Mouse (Mus musculus): ENCODE data around the gene Jak2. TPM values are rescaled to one million over a fixed set of nuclear protein-coding genes. Genes with fewer than 3 reads are reported as not detected.
A peak's percentile ranks its signal among the peaks of the same experiment; 100 is the strongest.

Jak2 gene
- total and polyA plus RNA-seq, 3 experiments, result 26.4 to 78.6 (median 30.2) TPM

GRCm38 (mm10) chr19:29263492-29263891 lies 11.9 kb downstream of the Jak2 start:
- Histone ChIP-seq H3K9ac (ENCODE audit: control insufficient read depth, low read depth, low read length, poor library complexity, severe bottlenecking) (no peak overlapping the region), H3K79me2 (ENCODE audit: control insufficient read depth, insufficient read depth, low read length, poor library complexity) (0 out of 2 replicates have a peak, but pooled peaks cover 3% of the 10 kb centered on the region), H3K27ac (ENCODE audit: control insufficient read depth, low read depth, low read length) (no peak overlapping the region), H3K4me3 (ENCODE audit: control insufficient read depth in 1 of 2, insufficient read depth in 1 of 2, low read depth in 2 of 2, low read length in 2 of 2) (no peak overlapping the region), H3K27me3 (ENCODE audit: control insufficient read depth in 1 of 2, insufficient read depth in 2 of 2, low read length in 2 of 2) (no peaks in the 10 kb centered on the region), H3K4me1 (ENCODE audit: control insufficient read depth in 1 of 2, insufficient read depth in 2 of 2, low read length in 2 of 2) (peaks cover 0 to under 1% of the 10 kb centered on the region in 2 experiments; a peak in 1 of 4 replicates), H3K9me3 (replicated peaks; ENCODE audit: insufficient read depth, low read length) (no peaks in the 10 kb centered on the region), H3K36me3 (ENCODE audit: control insufficient read depth in 1 of 2, insufficient read depth in 2 of 2, low read length in 2 of 2) (peaks cover 12 to 19% of the 10 kb centered on the region in 2 experiments)
- TF ChIP-seq EP300 (IDR thresholded peaks at IDR 0.05; ENCODE audit: low read depth in 1 of 2, low read length in 2 of 2) (peak in 1 of 2 experiments; percentile 51; a peak in 1 of 4 replicates), ZMIZ1 (IDR thresholded peaks at IDR 0.05; ENCODE audit: low read depth, low read length) (no peak), RAD21 (IDR thresholded peaks at IDR 0.05; ENCODE audit: low read depth, low read length) (peak; percentile 7; the same call in 1 of the 2 replicates)
- peak; percentile 65 for DNase-seq (ENCODE audit: low read depth, low spot score)

GRCm38 (mm10) chr19:29265538-29265937 lies 13.9 kb downstream of the Jak2 start:
- no peak overlapping the region for H3K9ac ChIP-seq (ENCODE audit: control insufficient read depth, low read depth, low read length, poor library complexity, severe bottlenecking)
- TF ChIP-seq USF1 (IDR thresholded peaks at IDR 0.05; ENCODE audit: low read depth, low read length) (no peak), MAZ (IDR thresholded peaks at IDR 0.05; ENCODE audit: low read depth, low read length) (no peak), POLR2AphosphoS2 (IDR thresholded peaks at IDR 0.05; ENCODE audit: low read length) (no peak), ZKSCAN1 (IDR thresholded peaks at IDR 0.05; ENCODE audit: low read depth, low read length) (0 out of 2 replicates have a peak, but pooled peaks have one; percentile 49)
- no peaks in the 10 kb centered on the region for H3K27me3 ChIP-seq (ENCODE audit: control insufficient read depth in 1 of 2, insufficient read depth in 2 of 2, low read length in 2 of 2)
- no peak for DNase-seq (ENCODE audit: low read depth, low spot score)
- no peak overlapping the region for H3K27ac ChIP-seq (ENCODE audit: control insufficient read depth, low read depth, low read length)
- peaks cover 9 to 17% of the 10 kb centered on the region in 2 experiments for H3K4me1 ChIP-seq (ENCODE audit: control insufficient read depth in 1 of 2, insufficient read depth in 2 of 2, low read length in 2 of 2)
- H3K79me2 ChIP-seq (ENCODE audit: control insufficient read depth, insufficient read depth, low read length, poor library complexity), result no peaks in the 10 kb centered on the region
- peaks cover 17 to 26% of the 10 kb centered on the region in 2 experiments for H3K36me3 ChIP-seq (ENCODE audit: control insufficient read depth in 1 of 2, insufficient read depth in 2 of 2, low read length in 2 of 2)
- no peak overlapping the region for H3K4me3 ChIP-seq (ENCODE audit: control insufficient read depth in 1 of 2, insufficient read depth in 1 of 2, low read depth in 2 of 2, low read length in 2 of 2)
- no peaks in the 10 kb centered on the region for H3K9me3 ChIP-seq (replicated peaks; ENCODE audit: insufficient read depth, low read length)

- Histone ChIP-seq H3K4me1 (ENCODE audit: control insufficient read depth in 1 of 2, insufficient read depth in 2 of 2, low read length in 2 of 2) (peaks cover 14 to 30% of the 10 kb centered on the region in 2 experiments), H3K36me3 (ENCODE audit: control insufficient read depth in 1 of 2, insufficient read depth in 2 of 2, low read length in 2 of 2) (peaks cover 15 to 36% of the 10 kb centered on the region in 2 experiments), H3K79me2 (ENCODE audit: control insufficient read depth, insufficient read depth, low read length, poor library complexity) (no peaks in the 10 kb centered on the region), H3K27me3 (ENCODE audit: control insufficient read depth in 1 of 2, insufficient read depth in 2 of 2, low read length in 2 of 2) (no peaks in the 10 kb centered on the region), H3K27ac (ENCODE audit: control insufficient read depth, low read depth, low read length) (no peak overlapping the region), H3K9me3 (replicated peaks; ENCODE audit: insufficient read depth, low read length) (no peaks in the 10 kb centered on the region), H3K4me3 (ENCODE audit: control insufficient read depth in 1 of 2, insufficient read depth in 1 of 2, low read depth in 2 of 2, low read length in 2 of 2) (no peak overlapping the region), H3K9ac (ENCODE audit: control insufficient read depth, low read depth, low read length, poor library complexity, severe bottlenecking) (no peak overlapping the region)
- 0 out of 2 replicates have a peak, but pooled peaks have one; percentile 13 for TF ChIP-seq TBP (IDR thresholded peaks at IDR 0.05; ENCODE audit: low read depth, low read length)
- TF ChIP-seq USF2 (IDR thresholded peaks at IDR 0.05; ENCODE audit: borderline replicate concordance in 1 of 2, insufficient read depth in 1 of 2, low read depth in 1 of 2, low read length in 2 of 2), result no peak
- no peak for TF ChIP-seq USF1 (IDR thresholded peaks at IDR 0.05; ENCODE audit: low read depth, low read length)
- no peak for TF ChIP-seq JUND (IDR thresholded peaks at IDR 0.05; ENCODE audit: low read depth, low read length)
- TF ChIP-seq POLR2A (IDR thresholded peaks at IDR 0.05; ENCODE audit: control insufficient read depth in 1 of 2, insufficient read depth in 1 of 2, low read depth in 1 of 2, low read length in 2 of 2, poor library complexity in 1 of 2), result 0 out of 4 replicates have a peak, but pooled peaks of 1 of the 2 experiments have one; percentile 21
- no peak for TF ChIP-seq CHD2 (IDR thresholded peaks at IDR 0.05; ENCODE audit: low read length)
- DNase-seq (ENCODE audit: low read depth, low spot score), result no peak
Measured at GRCm38 (mm10) chr19:29267075-29267868, 15.6 kb downstream of the Jak2 start.

Measured in MEL (cell line).